ENCODE assay signal across 28 mouse cellular contexts in the genomic region with DNA sequence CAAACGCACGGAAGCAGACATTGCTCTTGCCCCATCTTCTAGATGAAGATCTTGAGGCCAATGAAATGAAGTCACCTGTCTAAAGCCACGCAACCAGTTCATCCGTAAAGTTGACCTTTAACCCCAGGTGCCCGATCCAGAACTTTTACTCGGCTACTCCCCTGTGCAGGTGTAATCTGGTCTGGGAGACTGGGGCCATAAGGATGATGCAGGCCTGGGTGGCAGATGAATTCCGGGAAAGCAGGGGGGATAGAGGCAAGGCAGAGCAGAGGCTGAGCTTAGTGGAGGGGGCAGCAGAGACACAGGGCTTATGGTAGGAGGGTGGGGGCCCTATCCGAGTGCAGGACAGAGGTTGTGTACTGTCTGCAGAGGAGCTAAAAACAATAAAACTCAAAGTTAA. TPM values are rescaled to one million over a fixed set of nuclear protein-coding genes. Genes with fewer than 3 reads are reported as not detected.
DNase-seq lines count a peak whose midpoint lies in the region; ATAC-seq and TF ChIP-seq lines count a peak whose summit lies in the region.
"Had no signal": no experiment of that assay in that cellular context is flagged by ENCODE, and none has a peak within 500 bp of the region (broad histone marks: within the 10 kb centered on the region; RNA-seq: fewer than 3 reads in every experiment).

No protein-coding gene starts in this region.

- WGBS in lung, embryonic 15.5 days, result 71% methylated on average over 8 of the region's 8 CpGs
- WGBS in lung, postnatal 0 days, result 68% methylated on average over 8 of the region's 8 CpGs
- WGBS in intestine, embryonic 15.5 days, result 71% methylated on average over 8 of the region's 8 CpGs
- 92% methylated on average over 8 of the region's 8 CpGs for WGBS in macrophage (ENCODE audit: missing documents)

- H3K4me3 ChIP-seq in lung, embryonic 15.5 days, result no peak overlapping the region
- no peak overlapping the region for H3K4me3 ChIP-seq in lung, postnatal 0 days (ENCODE audit: low read depth, low read length)
- H3K4me3 ChIP-seq in intestine, embryonic 15.5 days (replicated peaks), result no peak overlapping the region
- H3K4me3 ChIP-seq in macrophage (ENCODE audit: inconsistent target), result no peak overlapping the region
- H3K4me3 ChIP-seq: forebrain, embryonic 10.5 days; forebrain, embryonic 13.5 days; gastrocnemius, adult 2 months; heart, embryonic 13.5 days; hindbrain, embryonic 10.5 days; hindbrain, embryonic 13.5 days had no signal

- peaks cover 24% of the 10 kb centered on the region; the same call in 1 of the 2 replicates for H3K4me1 ChIP-seq in lung, embryonic 15.5 days
- peaks cover 13% of the 10 kb centered on the region; the same call in 1 of the 2 replicates for H3K4me1 ChIP-seq in lung, postnatal 0 days (ENCODE audit: insufficient read depth, low read depth, low read length)
- H3K4me1 ChIP-seq in intestine, embryonic 15.5 days (replicated peaks), result no peaks in the 10 kb centered on the region
- H3K4me1 ChIP-seq: forebrain, embryonic 13.5 days; hindbrain, embryonic 10.5 days; hindbrain, embryonic 13.5 days had no signal

- H3K9ac ChIP-seq in lung, embryonic 15.5 days, result no peak overlapping the region
- H3K9ac ChIP-seq in lung, postnatal 0 days (replicated peaks; ENCODE audit: low read depth), result no peak overlapping the region
- H3K9ac ChIP-seq in intestine, embryonic 15.5 days, result no peak overlapping the region
- H3K9ac ChIP-seq: forebrain, embryonic 13.5 days; heart, embryonic 13.5 days; hindbrain, embryonic 13.5 days had no signal

- H3K36me3 ChIP-seq in lung, embryonic 15.5 days, result no peaks in the 10 kb centered on the region
- H3K36me3 ChIP-seq in lung, postnatal 0 days (ENCODE audit: insufficient read depth, low read length), result no peaks in the 10 kb centered on the region
- no peaks in the 10 kb centered on the region for H3K36me3 ChIP-seq in intestine, embryonic 15.5 days
- H3K36me3 ChIP-seq in macrophage (ENCODE audit: inconsistent target), result no peaks in the 10 kb centered on the region
- H3K36me3 ChIP-seq: forebrain, embryonic 10.5 days; heart, embryonic 13.5 days; hindbrain, embryonic 10.5 days; hindbrain, embryonic 13.5 days had no signal

- no peak for TF ChIP-seq CTCF in lung, postnatal 0 days (IDR thresholded peaks at IDR 0.05)

- peaks cover 55% of the 10 kb centered on the region for H3K79me2 ChIP-seq in macrophage (ENCODE audit: inconsistent target)

- no peak for TF ChIP-seq EP300 in lung, postnatal 0 days (IDR thresholded peaks at IDR 0.05)

- ATAC-seq in lung, embryonic 15.5 days (ENCODE audit: borderline replicate concordance, extremely low read depth, low FRiP score, low TSS enrichment), result 0 out of 2 replicates have a peak, but pooled peaks have one; percentile 17
- ATAC-seq in lung, postnatal 0 days, result no peak
- peak; percentile 21; the same call in 1 of the 2 replicates for ATAC-seq in intestine, embryonic 15.5 days
- ATAC-seq: activated CD4-positive, CD25-positive, alpha-beta regulatory T cell, adult 4 months; forebrain, embryonic 13.5 days; forebrain, embryonic 16.5 days; hindbrain, embryonic 16.5 days had no signal

- intact Hi-C loops in heart, postnatal 36 days (cut with DNase I), result no loop called here

- peak; percentile 76 for DNase-seq in heart, adult 11 months
- no peak for DNase-seq in heart, postnatal 36 days
- DNase-seq in lung, postnatal 0 days (ENCODE audit: low spot score), result no peak
- DNase-seq in kidney, postnatal 10 days, result no peak
- DNase-seq in kidney, postnatal 25 days, result no peak
- DNase-seq: adrenal gland, adult 8-10 months; adrenal gland, postnatal 36 days; cerebellum, adult 11-12 months; cerebellum, adult 8-10 months; cerebellum, postnatal 10 days; gastrocnemius, adult 2 months; gastrocnemius, postnatal 14 days; heart, adult 18-20 months; heart, postnatal 14 days had no signal

- no peak overlapping the region for H3K27ac ChIP-seq in lung, embryonic 15.5 days
- no peak overlapping the region for H3K27ac ChIP-seq in lung, postnatal 0 days (ENCODE audit: low read length)
- no peak overlapping the region for H3K27ac ChIP-seq in intestine, embryonic 15.5 days
- H3K27ac ChIP-seq in macrophage, result peak overlapping the region; percentile 99
- H3K27ac ChIP-seq: forebrain, embryonic 10.5 days; forebrain, embryonic 13.5 days; gastrocnemius, adult 2 months; heart, embryonic 13.5 days; hindbrain, embryonic 10.5 days; hindbrain, embryonic 13.5 days had no signal

- H3K9me3 ChIP-seq in lung, embryonic 15.5 days, result no peaks in the 10 kb centered on the region
- H3K9me3 ChIP-seq in lung, postnatal 0 days (ENCODE audit: low read length), result no peaks in the 10 kb centered on the region
- H3K9me3 ChIP-seq in intestine, embryonic 15.5 days, result no peaks in the 10 kb centered on the region
- H3K9me3 ChIP-seq: forebrain, embryonic 10.5 days; forebrain, embryonic 13.5 days; heart, embryonic 13.5 days; hindbrain, embryonic 10.5 days; hindbrain, embryonic 13.5 days had no signal

- H3K27me3 ChIP-seq in lung, embryonic 15.5 days, result no peaks in the 10 kb centered on the region
- H3K27me3 ChIP-seq in lung, postnatal 0 days (replicated peaks; ENCODE audit: insufficient read depth, low read length), result no peaks in the 10 kb centered on the region
- H3K27me3 ChIP-seq in intestine, embryonic 15.5 days (replicated peaks), result no peaks in the 10 kb centered on the region
- H3K27me3 ChIP-seq: forebrain, embryonic 13.5 days; heart, embryonic 13.5 days; hindbrain, embryonic 13.5 days had no signal

- H3K4me2 ChIP-seq in lung, embryonic 15.5 days, result no peak overlapping the region
- no peak overlapping the region for H3K4me2 ChIP-seq in lung, postnatal 0 days (replicated peaks; ENCODE audit: low read depth, low read length)
- H3K4me2 ChIP-seq in intestine, embryonic 15.5 days (replicated peaks), result no peak overlapping the region
- H3K4me2 ChIP-seq: forebrain, embryonic 13.5 days; heart, embryonic 13.5 days; hindbrain, embryonic 13.5 days had no signal

RNA-seq across cellular contexts. Expression of a gene that starts 43.4 kb away (rescaled TPM):
- total RNA-seq in heart, postnatal 36 days (2021), result 10 to 100 TPM; 12.6 to 13.8 TPM
- 53.4 and 62.6 TPM in 2 replicates for polyA plus RNA-seq in lung, embryonic 15.5 days (2015; fragmentation: Nextera tagmentation; extraction: Ambion mirVana)
- 73.7 and 89.5 TPM in 2 replicates for polyA plus RNA-seq in lung, postnatal 0 days (2015; fragmentation: Nextera tagmentation; extraction: Ambion mirVana)
- 81.6 and 81.9 TPM in 2 replicates for polyA plus RNA-seq in intestine, embryonic 15.5 days (2015; fragmentation: Nextera tagmentation; extraction: Ambion mirVana)
- total RNA-seq in macrophage (2018; cell fraction: chromatin; rRNA removed), result 1,000 to 10,000 TPM in 11 of 26 experiments, 100 to 1,000 TPM in 15; 310 to 1,734 (median 948) TPM
- 1,000 to 10,000 TPM in 4 of 26 experiments, 100 to 1,000 TPM in 22; 554 to 1,295 (median 783) TPM for total RNA-seq in macrophage (2018; cell fraction: cytosol; rRNA removed)
- 1,000 to 10,000 TPM in 4 of 26 experiments, 100 to 1,000 TPM in 22; 371 to 1,198 (median 818) TPM for total RNA-seq in macrophage (2018; cell fraction: nucleus; rRNA removed)
- 571 to 1,239 TPM (median 1,135 TPM) in 3 replicates for polyA plus RNA-seq in macrophage (2018)

RNA-seq across cellular contexts. Expression of a gene that starts 43.6 kb away (rescaled TPM):
- not detected for total RNA-seq in heart, postnatal 36 days (2021)
- 0.06 TPM in 1 of 2 replicates, not detected in the other for polyA plus RNA-seq in lung, embryonic 15.5 days (2015; fragmentation: Nextera tagmentation; extraction: Ambion mirVana)
- 0.06 and 0.17 TPM in 2 replicates for polyA plus RNA-seq in lung, postnatal 0 days (2015; fragmentation: Nextera tagmentation; extraction: Ambion mirVana)
- polyA plus RNA-seq in intestine, embryonic 15.5 days (2015; fragmentation: Nextera tagmentation; extraction: Ambion mirVana), result 0.05 TPM in 1 of 2 replicates, not detected in the other
- 10 to 100 TPM in 7 of 26 experiments, 1 to 10 TPM in 9, under 1 TPM in 4, not detected in 6; 0.43 to 19.7 (median 5.4) TPM for total RNA-seq in macrophage (2018; cell fraction: chromatin; rRNA removed)
- 1 to 10 TPM in 8 of 26 experiments, under 1 TPM in 15, not detected in 3; 0.05 to 7.4 (median 0.55) TPM for total RNA-seq in macrophage (2018; cell fraction: cytosol; rRNA removed)
- 10 to 100 TPM in 6 of 26 experiments, 1 to 10 TPM in 12, under 1 TPM in 7, not detected in 1; 0.25 to 24.3 (median 3.4) TPM for total RNA-seq in macrophage (2018; cell fraction: nucleus; rRNA removed)
- 0.06 to 0.11 TPM in 2 of 3 replicates, not detected in the other for polyA plus RNA-seq in macrophage (2018)
- total RNA-seq: adrenal gland, postnatal 36 days; ES-E14; gastrocnemius, adult 2 months; gastrocnemius, postnatal 14 days; gastrocnemius, postnatal 4 days; heart, adult 18-20 months; heart, postnatal 14 days had no signal
- polyA plus RNA-seq: activated CD4-positive, CD25-positive, alpha-beta regulatory T cell, adult 4 months; embryonic facial prominence, embryonic 14.5 days; forebrain, embryonic 16.5 days had no signal
